Mouse (Mus musculus): Measurements from ENCODE around the gene Homer2. TPM values are rescaled to one million over a fixed set of nuclear protein-coding genes. Genes with fewer than 3 reads are reported as not detected.

The Homer2 gene
- polyA plus RNA-seq, 1 experiment from 2014 or later, result 8.6 TPM

DNA sequence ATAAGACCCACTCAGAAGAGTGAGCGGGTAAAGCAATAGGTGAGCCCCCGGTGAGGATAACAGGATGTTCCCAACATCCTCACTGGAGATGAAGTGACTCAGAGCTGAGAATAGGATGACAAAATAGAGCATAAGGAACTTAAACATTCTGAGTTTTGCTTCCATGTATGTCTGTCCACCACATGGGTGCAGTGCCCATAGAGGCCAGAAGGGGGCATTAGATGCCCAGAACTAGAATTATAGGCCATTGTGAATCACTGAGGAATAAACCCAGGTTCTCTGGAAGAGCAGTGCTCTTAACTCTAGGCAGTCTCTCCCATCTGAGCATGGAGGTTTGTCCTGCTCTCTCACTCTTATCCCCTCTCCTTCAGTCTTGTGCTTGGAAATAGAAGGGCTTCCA lies 153.0 kb downstream of the Homer2 start:
- ATAC-seq, result no peak

GRCm38 (mm10) chr7:81553589-81553988 lies 153.7 kb downstream of the Homer2 start:
- Histone ChIP-seq H3K9ac (replicated peaks) (no peak overlapping the region), H3K27me3 (ENCODE audit: insufficient read depth, low read length) (no peaks in the 10 kb centered on the region), H3K9me3 (ENCODE audit: low read length) (no peaks in the 10 kb centered on the region), H3K4me3 (ENCODE audit: low read depth, low read length) (no peak overlapping the region), H3K4me2 (ENCODE audit: low read depth, low read length) (no peak overlapping the region), H3K27ac (ENCODE audit: low read depth) (no peak overlapping the region), H3K36me3 (replicated peaks; ENCODE audit: insufficient read depth, low read length) (no peaks in the 10 kb centered on the region), H3K4me1 (ENCODE audit: insufficient read depth) (no peaks in the 10 kb centered on the region)
- 56% methylated on average over 4 of the region's 4 CpGs for WGBS (ENCODE audit: insufficient replicate concordance)
- ATAC-seq (no peak), DNase-seq (no peak)
- no peak for TF ChIP-seq EP300 (IDR thresholded peaks at IDR 0.05; ENCODE audit: low read depth)
- TF ChIP-seq CTCF (IDR thresholded peaks at IDR 0.05; ENCODE audit: low read depth), result no peak

More for the DNA sequence above, 153.0 kb downstream of the Homer2 start:
- no peaks in the 10 kb centered on the region for H3K36me3 ChIP-seq (replicated peaks; ENCODE audit: insufficient read depth, low read length)
- no peaks in the 10 kb centered on the region for H3K27me3 ChIP-seq (ENCODE audit: insufficient read depth, low read length)
- H3K4me3 ChIP-seq (ENCODE audit: low read depth, low read length), result no peak overlapping the region
- H3K4me2 ChIP-seq (ENCODE audit: low read depth, low read length), result no peak overlapping the region
- no peak overlapping the region for H3K27ac ChIP-seq (ENCODE audit: low read depth)
- H3K9me3 ChIP-seq (ENCODE audit: low read length), result no peaks in the 10 kb centered on the region
- no peak for TF ChIP-seq EP300 (IDR thresholded peaks at IDR 0.05; ENCODE audit: low read depth)
- TF ChIP-seq CTCF (IDR thresholded peaks at IDR 0.05; ENCODE audit: low read depth), result peak; percentile 82
- H3K9ac ChIP-seq (replicated peaks), result no peak overlapping the region
- peak; percentile 74 for DNase-seq
- H3K4me1 ChIP-seq (ENCODE audit: insufficient read depth), result no peaks in the 10 kb centered on the region
- WGBS (ENCODE audit: insufficient replicate concordance), result 76% methylated on average over 2 of the region's 2 CpGs

Other genes with a start within 250 kb of the Homer2 start
- 0.07 TPM in 1 of 2 replicates, not detected in the other for gene Ap3b2, start 213.6 kb downstream of the Homer2 start, polyA plus RNA-seq (2015; fragmentation: Nextera tagmentation; extraction: Ambion mirVana)
- gene BC048679, start 209.2 kb downstream of the Homer2 start, polyA plus RNA-seq (2015; fragmentation: Nextera tagmentation; extraction: Ambion mirVana), result not detected in 2 replicates
- 0.28 and 0.50 TPM in 2 replicates for gene Fsd2, start 140.6 kb downstream of the Homer2 start, polyA plus RNA-seq (2015; fragmentation: Nextera tagmentation; extraction: Ambion mirVana)
- gene Whamm, start 136.3 kb downstream of the Homer2 start, polyA plus RNA-seq (2015; fragmentation: Nextera tagmentation; extraction: Ambion mirVana), result 7.0 and 8.1 TPM in 2 replicates
- 72.1 and 78.7 TPM in 2 replicates for gene Ramac, start 55.4 kb upstream of the Homer2 start, polyA plus RNA-seq (2015; fragmentation: Nextera tagmentation; extraction: Ambion mirVana)
- gene 3110040N11Rik, start 82.0 kb upstream of the Homer2 start, polyA plus RNA-seq (2015; fragmentation: Nextera tagmentation; extraction: Ambion mirVana), result 21.8 and 24.3 TPM in 2 replicates
- 16.6 and 20.8 TPM in 2 replicates for gene Btbd1, start 121.9 kb upstream of the Homer2 start, polyA plus RNA-seq (2015; fragmentation: Nextera tagmentation; extraction: Ambion mirVana)
- gene Gm10160, start 148.3 kb upstream of the Homer2 start, polyA plus RNA-seq (2015; fragmentation: Nextera tagmentation; extraction: Ambion mirVana), result not detected in 2 replicates
- 8.7 and 9.0 TPM in 2 replicates for gene Tm6sf1, start 151.5 kb upstream of the Homer2 start, polyA plus RNA-seq (2015; fragmentation: Nextera tagmentation; extraction: Ambion mirVana)
- 0.59 and 0.66 TPM in 2 replicates for gene Hdgfl3, start 226.9 kb upstream of the Homer2 start, polyA plus RNA-seq (2015; fragmentation: Nextera tagmentation; extraction: Ambion mirVana)